Mouse (Mus musculus) forebrain, embryonic 14.5 days (tissue): Measurements from ENCODE around the gene Gm47985. TPM values are rescaled to one million over a fixed set of nuclear protein-coding genes. Genes with fewer than 3 reads are reported as not detected.
"Not testable (repeated sequence)": the region's sequence is repeated elsewhere in the genome, so short reads cannot be mapped to it uniquely, and the experiment has no call there.

ENCODE experiments used
- ATAC-seq: fragments of 200-750 bp; cut with Nextera tagmentation; 2 replicates; pipeline ENCODE4 v1.8.0; 2017; ENCODE audit warnings: mild to moderate bottlenecking, moderate library complexity
- DNase-seq: peaks from one replicate; pipeline ENCODE4 v3.0.0-alpha.2; 2015; ENCODE audit warnings: low spot score
- H3K27ac ChIP-seq: fragments of 300-500 bp; sonication (generic); 2 replicates; pipeline ENCODE4 v1.5.1; 2014; ENCODE audit warnings: low read depth, mild to moderate bottlenecking, control low read depth, low read length, moderate library complexity
- H3K27me3 ChIP-seq: fragments of 300-500 bp; sonication (generic); replicated peaks from 2 replicates; pipeline ENCODE4 v1.6.1; 2014; ENCODE audit warnings: low read length, control low read depth, mixed read lengths; ENCODE audit not compliant: control insufficient read depth, insufficient read depth
- H3K36me3 ChIP-seq: fragments of 300-500 bp; sonication (generic); 2 replicates; pipeline ENCODE4 v1.6.1; 2014; ENCODE audit warnings: low read length, control low read depth; ENCODE audit not compliant: control insufficient read depth, insufficient read depth
- H3K4me1 ChIP-seq: fragments of 300-500 bp; sonication (generic); 2 replicates; pipeline ENCODE4 v1.6.1; 2014; ENCODE audit warnings: antibody characterized with exemption, low read length, control low read depth; ENCODE audit not compliant: control insufficient read depth, insufficient read depth
- H3K4me2 ChIP-seq: fragments of 300-500 bp; sonication (generic); 2 replicates; pipeline ENCODE4 v1.6.1; 2014; ENCODE audit warnings: mild to moderate bottlenecking, control low read depth, low read length
- H3K4me3 ChIP-seq: fragments of 300-500 bp; sonication (generic); 2 replicates; pipeline ENCODE4 v1.5.1; 2014; ENCODE audit warnings: low read depth, low read length, control low read depth
- H3K9ac ChIP-seq: fragments of 300-500 bp; sonication (generic); 2 replicates; pipeline ENCODE4 v1.6.1; 2014; ENCODE audit warnings: mild to moderate bottlenecking, low read length, control low read depth, moderate library complexity
- H3K9me3 ChIP-seq: fragments of 300-500 bp; sonication (generic); replicated peaks from 2 replicates; pipeline ENCODE4 v1.6.1; 2016; ENCODE audit warnings: low read length, control low read depth, mixed read lengths; ENCODE audit not compliant: control insufficient read depth
- WGBS: fragments of 180-500 bp; shearing (Covaris S2); extraction: QIAGEN DNeasy Blood & Tissue Kit; methylation state at CpG from one replicate; pipeline ENCODE4 v1.1.7; 2014; 5-methylcytosine and 5-hydroxymethylcytosine counted together
- polyA plus RNA-seq: library from polyadenylated mRNA; unstranded; fragments of >200 nt; fragmentation: Nextera tagmentation; extraction: Ambion mirVana; gene quantifications from 2 replicates; pipeline ENCODE4 v1.2.1, GENCODE M21; 2014

Gm47985 gene
- polyA plus RNA-seq, 1 experiment from 2014 or later, result not detected

GRCm38 (mm10) chr1:151154131-151154530 lies 28.2 kb upstream of the Gm47985 start:
- WGBS, result 93% methylated on average over 9 of the region's 9 CpGs
- H3K27ac ChIP-seq, H3K9ac ChIP-seq, H3K4me1 ChIP-seq, DNase-seq, H3K36me3 ChIP-seq, H3K4me3 ChIP-seq, H3K9me3 ChIP-seq, ATAC-seq, H3K4me2 ChIP-seq, H3K27me3 ChIP-seq: not testable (repeated sequence)

GRCm38 (mm10) chr1:151156129-151156528 lies 26.2 kb upstream of the Gm47985 start:
- H3K4me2 ChIP-seq, result no peak overlapping the region
- peaks cover 10% of the 10 kb centered on the region; the same call in 1 of the 2 replicates for H3K4me1 ChIP-seq
- no peak overlapping the region for H3K4me3 ChIP-seq
- H3K36me3 ChIP-seq, result no peaks in the 10 kb centered on the region
- 95% methylated on average over 3 of the region's 3 CpGs for WGBS
- no peak overlapping the region for H3K9ac ChIP-seq
- no peak for ATAC-seq
- H3K27ac ChIP-seq, result no peak overlapping the region
- no peak for DNase-seq
- no peaks in the 10 kb centered on the region for H3K27me3 ChIP-seq
- no peaks in the 10 kb centered on the region for H3K9me3 ChIP-seq

- WGBS, result 65% methylated on average over 7 of the region's 7 CpGs
- H3K9me3 ChIP-seq, result no peaks in the 10 kb centered on the region
- no peak overlapping the region for H3K9ac ChIP-seq
- no peaks in the 10 kb centered on the region for H3K36me3 ChIP-seq
- no peak overlapping the region for H3K27ac ChIP-seq
- no peaks in the 10 kb centered on the region for H3K27me3 ChIP-seq
- DNase-seq (no peak), ATAC-seq (no peak)
- H3K4me1 ChIP-seq, result peaks cover 10% of the 10 kb centered on the region; the same call in 1 of the 2 replicates
- no peak overlapping the region for H3K4me3 ChIP-seq
- H3K4me2 ChIP-seq, result no peak overlapping the region
These were observed 25.3 kb upstream of the Gm47985 start for GRCm38 (mm10) chr1:151156777-151157632.

- Histone ChIP-seq H3K9ac (no peak overlapping the region), H3K9me3 (no peaks in the 10 kb centered on the region), H3K4me1 (peaks cover 10% of the 10 kb centered on the region; the same call in 1 of the 2 replicates), H3K27me3 (no peaks in the 10 kb centered on the region), H3K4me3 (no peak overlapping the region), H3K27ac (no peak overlapping the region; the same call in 1 of the 2 replicates), H3K36me3 (no peaks in the 10 kb centered on the region), H3K4me2 (0 out of 2 replicates have a peak overlapping the region, but pooled peaks have one; percentile 3)
- DNase-seq (peak; percentile 93), ATAC-seq (peak; percentile 92)
- WGBS, result 7% methylated on average over 9 of the region's 9 CpGs
These were observed 24.1 kb upstream of the Gm47985 start for GRCm38 (mm10) chr1:151157963-151158856.

- H3K4me2 ChIP-seq, result no peak overlapping the region
- no peaks in the 10 kb centered on the region for H3K36me3 ChIP-seq
- H3K4me3 ChIP-seq, result no peak overlapping the region
- H3K9ac ChIP-seq, result no peak overlapping the region
- DNase-seq (no peak), ATAC-seq (no peak)
- 79% methylated on average over 2 of the region's 2 CpGs for WGBS
- H3K9me3 ChIP-seq, result no peaks in the 10 kb centered on the region
- peaks cover 10% of the 10 kb centered on the region; the same call in 1 of the 2 replicates for H3K4me1 ChIP-seq
- H3K27ac ChIP-seq, result no peak overlapping the region
- H3K27me3 ChIP-seq, result no peaks in the 10 kb centered on the region
These were observed 23.4 kb upstream of the Gm47985 start for GRCm38 (mm10) chr1:151158857-151159510.

- DNase-seq, result no peak
- Histone ChIP-seq H3K9me3 (no peaks in the 10 kb centered on the region), H3K36me3 (no peaks in the 10 kb centered on the region), H3K9ac (no peak overlapping the region), H3K4me1 (peaks cover 16% of the 10 kb centered on the region), H3K4me2 (no peak overlapping the region), H3K27ac (no peak overlapping the region), H3K27me3 (no peaks in the 10 kb centered on the region), H3K4me3 (no peak overlapping the region)
- 11% methylated on average over 8 of the region's 8 CpGs for WGBS
- ATAC-seq, result no peak
These were observed 16.3 kb upstream of the Gm47985 start for GRCm38 (mm10) chr1:151166031-151166430.

- ATAC-seq (peak; percentile 74), DNase-seq (peak; percentile 68)
- H3K27ac ChIP-seq, result peak overlapping the region; percentile 27; the same call in 1 of the 2 replicates
- H3K4me2 ChIP-seq, result 0 out of 2 replicates have a peak overlapping the region, but pooled peaks have one; percentile 9
- no peak overlapping the region for H3K9ac ChIP-seq
- 2% methylated on average over 12 of the region's 12 CpGs for WGBS
- H3K9me3 ChIP-seq, result no peaks in the 10 kb centered on the region
- H3K27me3 ChIP-seq, result no peaks in the 10 kb centered on the region
- H3K4me1 ChIP-seq, result peaks cover 21% of the 10 kb centered on the region
- no peak overlapping the region for H3K4me3 ChIP-seq
- H3K36me3 ChIP-seq, result no peaks in the 10 kb centered on the region
These were observed 14.9 kb upstream of the Gm47985 start for GRCm38 (mm10) chr1:151167297-151168047.

- H3K9me3 ChIP-seq, result no peaks in the 10 kb centered on the region
- no peaks in the 10 kb centered on the region for H3K27me3 ChIP-seq
- no peaks in the 10 kb centered on the region for H3K36me3 ChIP-seq
- no peak overlapping the region for H3K4me3 ChIP-seq
- H3K27ac ChIP-seq, result no peak overlapping the region
- H3K9ac ChIP-seq, result no peak overlapping the region
- DNase-seq (no peak), ATAC-seq (no peak)
- H3K4me2 ChIP-seq, result no peak overlapping the region
- 55% methylated on average over 3 of the region's 3 CpGs for WGBS
- peaks cover 21% of the 10 kb centered on the region for H3K4me1 ChIP-seq
These were observed 13.7 kb upstream of the Gm47985 start for GRCm38 (mm10) chr1:151168637-151169036.
